Mouse (Mus musculus) spleen, adult 12 weeks (tissue): ENCODE results near the gene Ccdc38.

Experiments used
- DNase-seq: peaks from one replicate; pipeline ENCODE4 v3.0.0; 2022; ENCODE audit warnings: low spot score

Ccdc38 gene

GRCm38 (mm10) chr10:93610896-93611295, 70.5 kb downstream of the Ccdc38 start:
- DNase-seq: no peak

- DNase-seq: no peak
Observed at GRCm38 (mm10) chr10:93611419-93612007, 71.1 kb downstream of the Ccdc38 start.

- no peak for DNase-seq
Observed at GRCm38 (mm10) chr10:93614850-93615249, 74.4 kb downstream of the Ccdc38 start.

- DNase-seq: no peak
Observed at GRCm38 (mm10) chr10:93620438-93621179, 80.2 kb downstream of the Ccdc38 start.

GRCm38 (mm10) chr10:93623725-93624124, 83.3 kb downstream of the Ccdc38 start:
- no peak for DNase-seq

- DNase-seq: no peak
Observed at GRCm38 (mm10) chr10:93624151-93624550, 83.7 kb downstream of the Ccdc38 start.

- DNase-seq: no peak
Observed at GRCm38 (mm10) chr10:93630310-93630709, 89.9 kb downstream of the Ccdc38 start.

GRCm38 (mm10) chr10:93632086-93632485, 91.7 kb downstream of the Ccdc38 start:
- DNase-seq: no peak

GRCm38 (mm10) chr10:93633563-93633962, 93.1 kb downstream of the Ccdc38 start:
- DNase-seq: no peak
